Mouse (Mus musculus) ovary, adult 18-20 months (tissue): Measurements from ENCODE around the gene Adi1.

Experiments used
- DNase-seq: peaks from one replicate; pipeline ENCODE4 v3.0.0; 2022; ENCODE audit warnings: low spot score, mixed read lengths

Adi1 gene

DNA sequence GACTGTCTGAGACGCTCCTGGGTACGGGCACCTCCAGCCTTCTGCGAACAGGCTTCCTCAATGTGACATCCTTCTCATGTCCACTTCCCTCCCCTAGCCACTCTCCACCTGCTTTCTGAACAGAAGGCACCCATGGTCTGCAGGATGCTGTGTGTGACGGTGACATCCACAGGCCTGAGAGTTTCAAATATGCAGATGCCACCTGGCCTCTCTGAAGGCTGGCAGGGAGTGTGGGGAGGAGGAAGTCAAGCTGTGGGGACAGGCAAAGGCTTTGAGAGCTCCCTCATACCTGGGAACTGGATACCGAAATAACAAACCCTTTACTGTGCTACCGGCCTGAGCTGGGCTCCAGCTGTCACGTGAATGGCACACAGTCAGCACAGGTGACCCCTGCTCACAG, 19.7 kb downstream of the Adi1 start:
- no peak for DNase-seq

DNA sequence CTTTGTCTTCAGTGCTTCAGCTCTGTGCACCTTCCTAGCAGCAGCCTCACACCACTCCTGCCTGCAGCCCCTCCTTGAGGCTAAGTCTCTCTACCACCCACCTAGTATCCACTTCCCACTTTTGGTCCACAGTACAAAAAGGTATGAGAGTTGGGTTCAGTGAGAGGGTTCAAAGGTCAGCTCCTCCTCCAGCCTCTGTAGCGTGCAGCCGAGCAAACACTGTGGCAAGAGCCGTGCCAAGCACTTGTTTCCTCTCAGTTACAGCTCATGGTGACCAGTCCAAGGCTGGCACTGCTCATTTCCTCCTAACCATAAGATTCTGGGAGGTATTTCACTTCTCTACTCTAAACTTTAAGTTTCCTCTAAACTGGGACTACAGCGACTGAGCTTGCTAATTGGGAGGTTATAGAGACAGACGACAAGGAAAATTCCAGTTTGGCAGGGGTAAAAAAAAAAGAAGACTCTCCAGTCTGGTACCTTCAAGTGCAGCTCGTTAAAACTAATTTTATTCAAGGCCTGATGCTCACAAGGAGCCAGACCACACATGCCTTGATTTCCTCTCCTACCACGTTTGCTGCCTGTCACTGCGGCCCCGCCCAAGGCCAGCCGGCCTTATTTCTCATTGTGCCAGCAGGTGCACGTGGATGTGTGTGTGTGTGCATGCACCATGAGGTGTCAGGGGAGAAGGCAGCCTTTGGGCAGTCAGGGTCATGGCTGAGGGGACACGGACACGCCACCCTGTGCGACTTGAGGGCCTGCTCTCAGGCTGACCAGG, 23.0 kb downstream of the Adi1 start:
- no peak for DNase-seq

DNA sequence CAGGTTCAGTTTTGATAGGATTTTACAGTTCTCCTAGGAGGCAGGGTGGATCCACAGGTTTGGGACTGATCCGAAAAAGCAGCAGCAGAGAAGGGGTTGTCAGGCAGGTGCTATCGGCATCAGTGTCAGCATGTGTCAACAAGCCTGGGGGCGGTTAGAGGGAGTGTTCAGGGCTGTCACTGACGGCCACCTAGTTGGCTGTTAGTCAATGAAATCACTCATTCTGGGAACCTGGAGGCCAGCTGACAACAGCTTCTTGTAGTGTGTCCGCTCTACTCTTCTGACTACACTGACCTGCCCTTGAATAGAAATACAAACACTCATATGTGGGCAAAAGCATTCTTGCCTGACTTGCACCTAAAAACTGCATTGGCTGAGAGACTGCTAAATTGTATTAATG, 24.1 kb downstream of the Adi1 start:
- DNase-seq, result no peak

DNA sequence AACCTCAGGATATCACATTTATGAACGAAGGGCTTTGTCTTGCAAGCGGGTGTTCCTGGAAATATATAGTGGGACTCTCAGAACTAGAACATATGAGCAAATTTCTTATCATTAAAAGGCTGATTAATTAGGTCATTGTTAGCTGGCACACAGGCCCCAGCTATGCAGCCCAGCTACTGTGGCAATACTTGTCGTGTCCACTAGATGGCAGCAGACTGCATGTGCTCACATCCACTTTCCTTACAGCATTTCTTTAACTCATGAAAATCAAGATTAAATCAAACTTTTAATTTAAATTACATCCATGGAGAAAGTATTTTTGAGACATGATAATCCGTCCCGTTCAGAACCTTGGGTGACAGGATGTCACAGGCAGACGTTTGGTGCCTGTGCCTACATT, 24.6 kb downstream of the Adi1 start:
- DNase-seq, result peak; percentile 29

DNA sequence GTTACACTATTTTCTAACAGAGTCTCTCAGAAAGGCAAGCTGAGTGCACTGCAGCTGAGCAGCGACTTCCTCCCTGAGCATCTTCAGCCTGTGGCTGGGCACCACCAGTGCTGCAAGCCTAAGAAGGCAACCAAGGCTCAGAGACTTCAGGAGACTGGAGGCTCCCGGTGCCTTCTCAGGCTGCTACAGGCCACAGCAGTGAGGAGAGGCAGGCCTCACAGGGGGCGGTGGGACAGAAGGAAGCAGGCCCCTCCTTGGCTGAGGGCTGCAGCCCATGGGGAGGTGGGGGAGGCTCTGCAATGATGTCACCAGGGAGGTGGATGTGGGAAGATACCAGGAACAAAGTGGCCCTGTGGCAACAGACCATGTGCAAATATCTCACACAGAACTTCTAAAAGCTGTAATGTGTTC, 25.1 kb downstream of the Adi1 start:
- DNase-seq, result no peak

DNA sequence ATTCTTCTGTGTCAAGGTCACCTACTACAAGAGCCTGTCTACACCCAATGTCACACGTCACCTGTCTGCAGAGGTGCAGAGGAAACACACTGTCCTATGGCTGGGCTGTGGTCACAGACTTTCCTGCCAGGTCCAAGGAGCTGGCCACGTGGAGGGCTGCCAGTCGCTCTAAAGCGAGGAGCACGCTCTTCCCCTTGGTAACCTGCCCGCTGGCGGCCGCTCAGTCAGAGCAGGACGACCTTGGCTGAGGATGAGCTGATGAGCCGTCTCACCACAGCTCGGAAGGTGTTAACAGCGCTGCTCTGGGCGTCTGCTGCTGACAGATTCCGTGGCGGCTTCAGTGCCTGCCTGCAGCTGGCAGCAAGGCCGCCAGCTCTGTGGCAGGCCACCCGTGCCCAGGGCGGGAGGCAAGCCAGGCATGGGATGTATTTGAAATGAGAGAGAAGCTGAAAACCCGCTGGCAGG, 25.6 kb downstream of the Adi1 start:
- DNase-seq, result peak; percentile 69

DNA sequence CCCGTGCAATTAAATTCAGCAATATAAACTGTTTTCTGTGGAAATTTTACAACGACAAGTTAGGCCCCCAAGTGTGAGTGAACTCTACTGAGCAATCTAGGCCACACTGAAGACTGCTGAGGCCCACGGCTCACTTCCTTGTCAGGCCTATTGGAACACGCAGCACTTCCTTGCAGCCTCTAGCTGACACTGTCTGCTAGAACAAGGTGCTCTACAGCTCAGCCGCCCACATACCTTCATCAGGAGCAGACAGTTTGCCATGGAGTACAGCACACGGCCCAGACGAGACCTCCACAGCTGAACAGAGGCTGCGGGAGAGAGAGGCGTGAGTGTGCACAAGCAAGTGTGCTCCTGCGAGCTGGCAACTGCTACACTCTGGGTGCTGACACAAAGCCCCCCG, 26.3 kb downstream of the Adi1 start:
- no peak for DNase-seq

DNA sequence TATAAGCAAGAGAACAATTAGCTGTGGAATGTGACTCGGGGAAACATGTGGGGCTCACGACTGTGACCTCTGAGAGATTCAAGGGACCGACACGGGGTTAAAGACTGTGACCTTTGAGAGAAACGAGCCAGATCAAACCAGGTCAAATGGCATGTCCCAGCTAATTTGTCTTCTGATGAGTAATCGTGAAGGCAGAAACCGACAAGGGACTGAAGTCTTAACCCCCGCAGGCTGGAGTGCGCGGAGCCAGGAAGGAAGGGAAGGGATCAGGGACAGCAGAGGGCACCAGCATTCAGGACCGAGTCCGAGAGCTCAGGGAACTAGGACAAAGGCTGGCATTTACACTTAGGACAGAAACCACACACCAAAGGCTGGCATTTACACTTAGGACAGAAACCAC, 29.4 kb downstream of the Adi1 start:
- no peak for DNase-seq

DNA sequence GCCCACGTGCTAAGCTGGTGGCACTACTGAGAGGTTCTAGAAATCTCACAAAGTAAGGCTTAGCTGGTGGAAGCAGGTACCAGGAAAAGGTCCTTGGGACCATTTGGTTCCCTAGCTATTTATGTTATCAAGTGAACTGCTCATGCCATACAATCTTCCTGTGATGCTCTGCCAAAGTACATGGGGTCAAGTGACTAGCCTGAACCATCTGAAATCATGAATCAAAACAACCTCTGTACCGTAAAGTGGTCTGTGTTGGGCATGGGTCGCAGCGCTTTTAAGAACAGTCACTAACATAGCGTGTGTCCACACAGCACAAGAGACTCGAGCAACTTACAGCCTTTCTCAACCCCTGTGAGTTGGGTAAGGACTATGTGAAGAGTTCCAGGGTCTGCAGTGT, 30.2 kb downstream of the Adi1 start:
- DNase-seq, result no peak

DNA sequence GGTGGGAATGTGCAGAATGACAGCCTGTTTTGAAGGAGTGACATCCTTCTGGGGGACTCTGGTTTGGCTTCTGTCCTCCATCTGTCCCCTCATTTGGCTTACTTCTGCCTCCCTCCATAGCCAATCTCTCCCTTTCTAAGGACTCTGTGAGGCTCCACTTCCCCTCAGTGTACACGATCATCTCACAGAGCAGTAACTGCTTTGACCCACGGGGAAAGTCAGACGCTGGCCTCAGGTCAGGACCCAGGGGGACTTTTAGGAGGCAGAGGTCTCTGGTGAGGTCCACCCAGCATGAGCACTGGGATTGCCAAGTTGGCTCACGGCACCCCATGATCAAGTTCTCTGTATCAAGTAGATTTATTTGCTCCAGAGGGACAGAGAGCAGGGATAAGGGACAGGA, 33.1 kb downstream of the Adi1 start:
- no peak for DNase-seq

DNA sequence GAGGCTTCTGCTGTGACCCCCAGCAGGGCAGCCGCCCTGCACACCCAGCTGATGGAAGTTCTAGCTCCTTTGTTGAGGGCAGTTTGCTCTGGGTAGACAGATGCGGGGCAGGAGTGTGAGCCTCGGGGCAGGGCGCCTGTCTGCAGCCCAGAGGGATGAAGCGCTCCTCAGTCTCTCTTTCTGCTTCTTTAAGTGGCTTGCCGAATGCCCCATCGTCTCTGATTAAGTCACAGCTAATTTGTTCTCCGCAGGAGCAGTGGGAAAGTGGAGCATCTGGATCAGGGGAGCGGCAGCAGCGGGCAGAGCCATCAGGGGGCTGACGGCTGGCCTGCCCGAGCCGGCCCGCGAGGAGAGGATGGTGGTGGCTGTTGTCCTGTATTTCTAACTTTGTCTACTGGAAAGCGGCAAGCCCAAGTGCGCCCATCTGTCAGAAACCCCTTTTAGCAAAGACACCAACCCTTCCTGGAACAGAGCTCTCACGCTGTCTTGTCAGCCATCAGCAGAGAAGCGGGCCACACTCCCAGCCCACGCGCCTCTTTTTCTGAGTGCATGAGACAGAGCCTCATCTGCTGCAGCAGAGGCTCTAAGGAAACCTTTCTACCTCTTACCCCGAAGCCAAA, 35.6 kb downstream of the Adi1 start:
- DNase-seq, result no peak

DNA sequence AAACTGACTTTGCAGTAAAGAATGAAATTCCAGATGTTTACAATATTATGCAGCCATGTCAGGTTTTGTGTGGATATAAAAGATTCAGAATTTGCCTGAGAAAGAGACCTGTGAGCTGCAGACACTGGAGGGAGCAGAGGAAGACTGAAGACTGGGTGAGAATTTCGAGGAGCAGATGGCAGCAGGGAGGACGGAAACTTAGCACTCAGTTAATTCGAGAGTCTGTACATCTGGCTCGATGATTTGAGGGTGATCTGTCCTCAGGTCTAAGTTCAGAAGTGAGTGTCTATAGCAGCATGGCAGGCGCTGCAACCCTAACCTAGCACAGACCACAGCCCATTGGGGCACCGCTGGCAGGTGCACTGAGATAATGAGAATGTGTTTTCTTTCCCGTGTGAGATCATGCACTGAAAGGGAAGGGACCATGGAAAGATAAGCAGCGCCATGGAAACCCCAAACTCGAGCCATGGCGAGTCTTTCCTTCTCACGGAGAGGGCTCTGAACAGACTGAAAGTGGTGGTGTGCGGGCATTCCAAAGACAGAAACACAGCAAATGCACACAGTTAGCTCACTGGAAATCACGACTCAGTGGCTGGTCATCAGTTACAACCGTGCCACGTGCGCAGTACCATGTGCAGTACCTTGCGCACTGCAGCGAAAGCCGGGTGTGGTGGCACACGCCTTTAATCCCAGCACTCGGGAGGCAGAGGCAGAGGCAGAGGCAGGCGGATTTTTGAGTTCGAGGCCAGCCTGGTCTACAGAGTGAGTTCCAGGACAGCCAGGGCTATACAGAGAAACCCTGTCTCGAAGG, 40.0 kb downstream of the Adi1 start:
- DNase-seq, result no peak

DNA sequence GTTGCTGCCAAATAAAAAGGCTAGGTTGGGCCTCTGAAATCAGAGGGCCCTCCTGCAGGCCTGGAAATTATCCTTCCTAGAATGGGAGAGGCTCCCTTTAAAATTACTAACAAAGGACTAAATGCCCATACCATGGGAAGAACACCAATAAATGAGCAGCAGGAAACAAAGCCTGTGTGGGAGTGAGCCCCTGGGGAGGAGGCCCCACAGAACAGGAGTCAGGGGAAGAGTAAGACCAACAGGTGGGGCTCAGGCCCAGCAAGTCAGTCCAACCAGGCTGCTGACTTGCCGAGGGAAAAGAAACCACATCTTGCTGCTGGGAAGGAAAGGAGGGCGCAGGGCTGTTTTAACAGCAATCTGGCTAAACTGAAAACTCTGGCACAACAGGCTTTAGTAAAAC, 42.0 kb downstream of the Adi1 start:
- DNase-seq, result no peak

DNA sequence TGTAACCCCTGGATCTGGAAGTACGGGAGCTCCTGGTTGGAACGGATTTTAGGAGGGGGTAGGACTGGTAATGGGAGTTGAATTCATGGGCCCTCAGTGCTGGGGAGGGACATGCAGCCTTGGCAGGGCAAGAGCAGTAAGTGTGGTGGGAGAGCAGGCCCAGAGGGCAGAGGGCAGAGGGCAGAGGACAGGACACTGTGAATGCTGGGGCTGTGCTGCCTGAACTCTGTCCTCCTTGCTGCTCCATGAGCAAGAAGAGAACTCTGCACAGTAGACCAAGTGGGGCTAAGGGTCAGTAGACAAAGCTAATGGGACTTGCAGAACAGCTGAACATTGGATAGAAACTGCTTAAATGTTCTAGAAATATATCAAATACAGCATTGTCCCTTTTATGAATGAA, 43.1 kb downstream of the Adi1 start:
- no peak for DNase-seq

DNA sequence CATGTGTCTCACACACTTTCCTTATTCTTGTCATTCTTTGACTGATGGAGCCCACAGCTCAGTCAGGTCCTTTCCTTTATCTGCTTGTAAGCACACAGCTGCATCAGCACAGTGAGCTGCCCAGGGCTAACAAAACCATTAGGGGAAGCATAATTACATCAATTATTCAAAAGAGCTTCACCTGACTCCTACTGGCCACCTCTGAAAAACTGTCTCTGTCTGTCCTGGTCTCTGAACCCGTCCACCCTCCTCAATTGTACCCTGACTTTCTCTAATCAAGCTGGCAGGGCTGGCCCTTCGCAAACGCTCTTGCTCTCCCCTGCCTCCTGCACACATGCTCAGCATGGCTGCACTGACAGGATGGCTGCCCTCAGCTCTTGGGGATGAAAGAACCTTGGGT, 49.3 kb downstream of the Adi1 start:
- no peak for DNase-seq

DNA sequence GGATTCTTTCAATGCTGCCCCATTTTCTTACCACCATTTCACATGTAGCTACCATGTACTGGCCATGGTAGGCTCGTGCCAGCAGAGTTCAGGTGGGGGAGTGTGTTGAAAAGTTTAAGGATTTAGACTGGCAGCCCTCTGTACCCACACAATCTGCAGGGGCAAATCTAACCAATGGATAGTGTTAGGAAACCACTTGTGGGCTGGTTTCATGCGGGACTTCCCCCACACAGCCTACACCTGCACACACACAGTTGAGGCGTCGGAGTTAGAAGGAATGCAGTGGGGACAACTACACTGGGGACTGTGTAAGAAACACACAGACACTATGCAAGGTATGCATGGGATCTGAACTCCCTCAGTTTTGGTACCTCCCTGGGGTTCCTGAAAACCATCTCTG, 51.2 kb downstream of the Adi1 start:
- DNase-seq, result no peak

DNA sequence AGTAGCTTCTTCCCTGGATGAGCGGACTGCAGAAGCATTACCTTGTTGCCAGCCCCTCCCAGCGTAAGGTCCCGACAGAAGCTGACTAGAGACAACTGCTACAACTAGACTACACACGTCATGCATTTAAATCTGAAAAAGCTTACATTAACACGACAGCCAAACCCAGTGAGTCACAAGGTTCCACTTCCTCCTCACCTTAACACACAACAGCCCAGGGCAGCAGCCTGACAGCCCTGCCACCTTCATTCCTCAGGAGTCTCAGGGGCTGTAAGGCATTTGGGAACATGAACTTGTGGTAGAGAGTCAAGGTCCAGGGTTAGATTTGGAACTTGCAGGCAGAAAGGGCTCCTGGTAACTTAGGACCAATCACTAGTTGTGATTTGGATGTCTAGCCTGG, 52.0 kb downstream of the Adi1 start:
- DNase-seq, result no peak
